Mouse (Mus musculus) embryonic fibroblast, embryonic 13.5 days (primary cell): ENCODE measurements around the gene Alox5ap.

ENCODE experiments used
- CTCF ChIP-seq: IDR thresholded peaks from 2 replicates; pipeline ENCODE4 v1.5.1; 2011; ENCODE audit warnings: mild to moderate bottlenecking, control low read depth, low read length, moderate library complexity, borderline replicate concordance; ENCODE audit not compliant: insufficient read depth
- POLR2A ChIP-seq: IDR thresholded peaks from 2 replicates; pipeline ENCODE4 v1.6.1; 2011; ENCODE audit warnings: low read depth, mild to moderate bottlenecking, control low read depth, low read length, moderate library complexity

- no peak for TF ChIP-seq CTCF
- no peak for TF ChIP-seq POLR2A
These were observed 21.5 kb upstream of the Alox5ap start for GRCm38 (mm10) chr5:149243053-149243452.
